Mouse (Mus musculus) ovary, adult 18-20 months (tissue): ENCODE measurements at regions not wholly inside any gene's neighbourhood (a gene's known extent, or its start where the extent isn't known, plus 50 kb on each side); places are given as distances from the start of the nearest gene placed in this dataset.

ENCODE experiments used
- DNase-seq: peaks from one replicate; pipeline ENCODE4 v3.0.0; 2022; ENCODE audit warnings: low spot score, mixed read lengths

- no peak for DNase-seq
These were observed 54.9 kb downstream of the Cbln1 start for GRCm38 (mm10) chr8:87417466-87417865.

GRCm38 (mm10) chr8:87415051-87415630 is 57.3 kb downstream of the Cbln1 start:
- no peak for DNase-seq

DNA sequence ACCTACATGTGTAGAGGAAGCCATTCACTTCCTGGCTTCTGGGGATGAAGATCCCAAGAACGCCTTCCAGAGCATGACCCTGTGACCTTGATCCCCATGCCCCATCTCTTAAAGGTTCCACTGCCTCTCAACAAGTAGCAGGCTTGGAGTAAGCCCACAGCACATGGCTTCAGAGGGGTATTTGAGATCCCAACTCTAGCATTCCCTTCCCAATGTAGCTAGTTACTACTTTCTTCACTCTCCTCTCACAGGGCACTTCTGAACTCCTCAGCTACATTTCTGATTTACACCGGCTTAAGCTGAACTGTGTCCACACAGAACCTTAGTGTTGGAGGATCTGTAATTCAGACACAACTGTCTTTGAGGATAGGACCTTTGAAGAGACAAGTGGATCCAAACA is 83.4 kb downstream of the Cbln1 start:
- no peak for DNase-seq

DNA sequence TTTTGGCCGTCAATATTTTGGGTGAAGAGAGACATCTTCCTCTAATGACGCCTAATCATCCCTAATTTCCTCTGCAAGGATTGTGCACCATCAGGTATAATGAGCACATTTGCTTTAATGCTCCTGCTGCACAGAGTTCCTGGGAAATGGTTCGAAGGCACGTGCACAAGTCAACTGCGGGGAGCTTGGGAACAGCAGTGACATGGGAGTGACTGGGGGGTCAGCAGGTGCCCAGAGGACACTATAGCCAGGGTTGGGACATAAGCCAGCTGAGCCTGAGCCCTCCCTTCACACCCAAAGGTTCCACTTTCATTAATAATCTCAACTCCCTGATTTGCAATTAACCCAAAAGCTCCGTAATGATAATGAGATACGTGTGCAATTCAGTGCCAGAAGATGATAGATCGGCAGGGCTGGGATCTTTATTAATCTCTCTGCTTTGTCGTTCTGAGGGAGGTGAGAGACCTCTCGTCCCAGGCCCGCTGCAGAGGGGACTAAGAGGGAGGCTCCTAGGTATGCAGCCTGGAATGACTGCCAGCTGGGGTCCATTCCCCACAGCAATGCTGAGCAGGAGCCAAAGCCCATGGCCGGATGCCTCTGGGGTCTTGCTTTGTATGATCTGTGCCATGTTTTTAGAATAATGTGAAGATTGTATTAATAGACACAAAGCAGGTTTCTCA is 88.7 kb downstream of the Cbln1 start:
- no peak for DNase-seq

DNA sequence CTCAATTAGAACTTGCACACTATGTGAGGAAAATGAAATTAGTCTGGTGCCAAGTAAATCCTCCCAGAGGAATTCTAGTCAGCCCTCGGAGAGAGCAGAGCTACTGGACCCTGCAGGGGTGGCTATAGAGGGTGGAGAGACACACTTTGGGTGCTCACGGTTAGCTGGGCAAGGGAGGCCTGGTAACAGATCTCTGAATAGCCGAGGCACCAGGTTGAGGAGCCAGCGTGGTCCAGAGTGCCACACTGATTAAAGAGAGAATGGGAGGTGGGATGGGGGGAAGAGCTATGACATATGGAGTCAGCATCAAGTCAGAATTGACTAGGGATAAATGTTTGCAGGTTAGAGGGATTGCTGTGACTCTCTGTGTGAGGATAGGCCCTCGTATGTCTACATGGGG is 90.1 kb downstream of the Cbln1 start:
- DNase-seq: no peak

DNA sequence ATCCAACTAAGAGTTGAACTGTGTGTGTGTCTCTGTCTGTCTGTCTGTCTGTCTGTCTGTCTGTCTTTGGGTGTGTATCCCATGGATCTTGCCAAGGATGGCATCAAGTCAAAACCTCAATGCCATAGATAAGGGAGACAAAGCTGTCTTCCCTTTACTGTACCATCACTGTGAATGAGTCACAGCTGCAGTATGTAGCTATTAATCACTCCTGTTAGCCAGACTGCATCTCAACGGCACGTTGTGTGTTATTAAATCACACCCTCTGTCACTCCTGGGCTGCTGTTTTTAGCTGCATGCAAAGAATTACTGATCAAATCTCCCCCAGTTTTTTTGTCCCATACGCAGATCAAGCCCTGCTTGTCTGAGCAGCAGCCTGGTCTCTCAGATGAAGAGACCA is 91.6 kb downstream of the Cbln1 start:
- DNase-seq: no peak

GRCm38 (mm10) chr8:87379296-87379695 is 93.1 kb downstream of the Cbln1 start:
- no peak for DNase-seq

GRCm38 (mm10) chr8:87374044-87374443 is 98.4 kb downstream of the Cbln1 start:
- no peak for DNase-seq

DNA sequence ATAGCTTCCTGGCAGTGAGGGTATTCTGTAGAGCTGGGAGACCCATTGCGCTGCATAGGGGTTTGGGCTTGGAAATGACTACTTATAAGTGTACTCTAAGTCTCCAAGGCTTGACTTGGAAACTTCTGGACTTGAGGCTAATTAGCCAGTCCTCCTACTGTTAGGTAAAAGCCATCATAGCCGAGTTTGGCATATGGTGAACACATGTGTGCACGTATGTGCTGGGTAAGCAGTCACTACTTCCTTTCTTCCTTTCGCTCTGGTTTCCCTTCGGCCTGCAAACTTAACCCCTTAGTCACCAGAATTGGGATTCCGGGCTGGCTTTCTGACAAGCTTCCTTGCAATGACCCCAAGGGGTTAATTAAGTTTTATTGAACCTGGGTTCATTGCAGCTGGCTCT is 98.9 kb downstream of the Cbln1 start:
- no peak for DNase-seq

GRCm38 (mm10) chr8:87372061-87372460 is 100.3 kb downstream of the Cbln1 start:
- DNase-seq: no peak

- DNase-seq: no peak
These were observed 102.2 kb downstream of the Cbln1 start for GRCm38 (mm10) chr8:87370194-87370593.

DNA sequence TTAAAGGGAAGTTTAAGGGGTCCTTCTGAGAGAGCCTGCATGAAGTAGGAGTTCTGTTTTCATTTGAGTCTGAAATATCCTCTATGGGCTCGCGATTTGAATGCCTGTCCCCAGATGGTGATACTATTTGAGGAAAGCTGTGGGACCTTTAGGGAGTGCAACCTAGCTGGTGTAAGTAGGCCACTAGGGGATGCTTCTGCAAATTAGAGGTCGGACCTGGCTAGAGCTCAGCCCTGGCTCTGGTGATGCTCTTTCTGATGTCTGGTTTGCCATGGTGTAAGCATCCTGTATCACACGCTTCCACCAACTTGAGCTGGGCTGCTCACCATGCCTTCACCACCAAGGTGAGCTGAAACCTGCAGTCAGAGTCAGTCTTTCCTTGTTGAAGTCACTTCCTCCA is 121.9 kb downstream of the Cbln1 start:
- DNase-seq: no peak

DNA sequence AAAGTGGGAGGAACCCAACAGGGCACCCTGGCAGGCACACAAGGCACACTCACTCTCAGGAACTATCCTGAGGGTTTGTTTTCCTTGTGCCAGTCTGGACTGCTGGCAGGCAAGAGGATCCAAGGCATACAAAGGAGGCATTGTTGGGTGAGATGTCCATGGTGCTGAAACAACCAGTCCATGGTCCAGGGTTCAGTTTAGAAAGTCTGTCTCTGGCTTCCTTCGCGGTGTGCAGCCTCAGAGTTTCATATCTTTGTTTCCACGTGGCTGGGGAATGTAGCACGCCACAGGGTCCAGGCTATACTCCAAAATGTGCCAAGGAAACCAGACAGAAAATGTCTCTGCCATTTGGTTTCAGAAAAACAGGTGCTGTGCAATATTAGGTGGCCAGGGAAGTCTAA is 122.6 kb downstream of the Cbln1 start:
- DNase-seq: no peak

GRCm38 (mm10) chr8:87329371-87329770 is 143.0 kb downstream of the Cbln1 start:
- DNase-seq: no peak

DNA sequence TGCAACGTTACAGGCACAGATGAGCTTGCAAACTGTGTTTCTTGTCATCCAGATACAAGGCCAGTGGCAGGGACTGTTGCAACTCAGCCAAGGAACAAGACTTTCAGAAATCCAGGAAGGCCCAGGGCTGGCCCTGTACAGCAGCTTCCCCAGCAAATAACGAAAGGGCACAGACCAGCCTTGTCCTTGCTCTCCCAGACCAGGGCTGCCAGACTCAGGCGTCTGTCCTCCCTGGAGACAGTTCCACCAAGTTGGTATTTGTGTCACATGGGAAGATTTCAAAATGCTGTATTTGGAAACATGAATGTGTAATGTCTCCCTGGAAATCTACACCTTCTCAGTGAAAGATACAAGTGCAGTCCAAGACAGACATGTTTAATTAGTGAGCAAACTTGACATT is 157.8 kb downstream of the Cbln1 start:
- DNase-seq: no peak

GRCm38 (mm10) chr8:87311282-87311681 is 161.1 kb downstream of the Cbln1 start:
- no peak for DNase-seq

DNA sequence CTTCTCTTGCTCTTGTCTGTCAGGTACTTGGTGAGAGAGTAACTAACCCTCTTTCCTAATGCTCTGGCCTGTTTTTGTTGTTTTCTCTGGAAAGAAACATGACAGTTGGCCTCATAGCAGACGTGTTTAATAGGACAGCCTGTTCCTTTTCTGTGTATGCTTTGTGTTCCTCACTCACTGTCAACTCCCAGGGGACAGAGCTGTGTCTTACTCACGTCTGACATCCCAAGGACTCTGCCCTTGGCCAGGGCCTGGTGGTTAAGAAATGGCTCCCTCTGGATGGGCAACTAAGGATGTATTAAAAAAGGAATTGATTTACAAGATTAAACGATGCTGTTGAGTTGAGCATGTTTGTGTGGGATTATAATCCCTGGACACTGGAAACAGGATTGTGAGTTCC is 164.1 kb downstream of the Cbln1 start:
- no peak for DNase-seq

- no peak for DNase-seq
These were observed 167.4 kb downstream of the Cbln1 start for GRCm38 (mm10) chr8:87305001-87305400.

DNA sequence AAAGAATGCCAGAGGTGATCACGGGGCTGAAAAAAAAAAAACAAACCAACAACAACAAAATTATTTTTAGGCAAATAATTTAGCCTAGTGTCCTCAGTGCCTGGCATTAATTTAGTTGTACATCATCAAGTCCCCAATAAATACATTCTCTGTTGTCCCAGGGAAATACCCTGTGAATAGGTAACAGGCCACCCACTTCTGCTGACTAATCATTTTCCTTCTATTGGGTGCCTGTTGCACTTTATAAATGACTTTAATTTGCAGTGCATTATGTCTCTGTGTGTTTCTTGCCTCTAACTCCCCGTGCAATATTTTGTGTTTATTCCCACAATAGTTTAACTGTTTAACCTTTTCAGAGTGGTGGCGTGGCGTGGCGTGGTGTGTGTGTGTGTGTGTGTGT is 168.9 kb downstream of the Cbln1 start:
- DNase-seq: no peak

- no peak for DNase-seq
These were observed 174.6 kb downstream of the Cbln1 start for GRCm38 (mm10) chr8:87297761-87298160.

GRCm38 (mm10) chr8:87297331-87297730 is 175.1 kb downstream of the Cbln1 start:
- no peak for DNase-seq

DNA sequence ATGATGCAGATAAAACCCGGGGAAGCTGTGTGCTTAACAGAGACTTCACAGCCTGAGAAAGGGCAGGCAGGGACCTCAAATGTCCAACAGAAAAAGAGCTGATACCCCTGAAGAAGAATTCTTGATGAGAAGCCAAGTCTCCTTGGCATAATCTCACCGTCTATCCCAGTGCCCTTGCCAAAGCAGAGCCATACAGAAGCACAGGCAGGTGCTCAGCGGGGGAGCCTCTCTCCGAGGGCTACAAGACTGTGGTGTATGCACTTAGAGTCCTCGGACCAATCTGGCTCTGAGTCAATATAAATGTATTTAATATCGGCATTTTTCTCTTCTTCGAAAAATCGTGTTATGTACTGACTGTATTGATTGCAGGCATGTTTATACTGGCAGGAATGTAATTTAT is 186.3 kb downstream of the Cbln1 start:
- no peak for DNase-seq

DNA sequence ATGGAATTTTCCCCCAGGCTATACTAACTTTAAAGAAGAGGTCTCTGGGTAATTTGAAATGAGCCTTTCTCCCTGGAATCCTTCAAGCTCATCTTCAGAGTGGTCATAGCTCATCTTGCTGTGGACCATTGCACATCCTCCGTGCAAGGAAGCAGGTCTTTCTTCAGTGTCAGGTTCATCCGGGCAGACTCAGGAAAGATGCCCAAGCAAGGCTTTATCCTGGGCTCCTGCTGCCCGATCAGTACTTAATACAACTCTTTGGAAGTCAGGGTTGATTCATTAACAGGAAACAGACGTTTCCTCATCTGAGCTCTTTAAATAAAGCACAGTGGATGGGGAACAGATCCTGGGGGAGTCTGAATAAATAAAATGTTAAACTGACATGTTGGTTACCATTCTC is 188.1 kb downstream of the Cbln1 start:
- DNase-seq: no peak

DNA sequence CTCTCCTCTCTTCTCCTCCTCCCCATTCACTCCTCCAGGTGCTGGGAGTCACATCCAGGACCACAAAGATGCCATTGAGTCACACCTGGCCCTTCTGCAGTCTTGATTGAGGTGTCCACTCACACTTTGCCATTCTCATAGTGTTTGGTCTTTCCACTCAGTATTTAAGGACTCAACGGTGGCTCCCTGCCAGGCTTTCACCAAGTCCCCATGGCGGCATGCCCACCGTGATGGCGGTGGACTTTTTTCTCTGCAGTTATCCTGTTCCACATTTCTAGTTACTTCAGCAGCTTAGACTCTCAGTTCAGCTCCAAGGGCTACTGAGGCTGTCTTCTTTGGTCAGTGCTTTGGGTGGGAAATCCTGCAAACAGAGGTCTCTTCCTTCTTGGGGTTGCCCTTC is 189.9 kb downstream of the Cbln1 start:
- DNase-seq: no peak
